Comparison of ENCODE assay signal across 8 mouse cellular contexts in the genomic region with DNA sequence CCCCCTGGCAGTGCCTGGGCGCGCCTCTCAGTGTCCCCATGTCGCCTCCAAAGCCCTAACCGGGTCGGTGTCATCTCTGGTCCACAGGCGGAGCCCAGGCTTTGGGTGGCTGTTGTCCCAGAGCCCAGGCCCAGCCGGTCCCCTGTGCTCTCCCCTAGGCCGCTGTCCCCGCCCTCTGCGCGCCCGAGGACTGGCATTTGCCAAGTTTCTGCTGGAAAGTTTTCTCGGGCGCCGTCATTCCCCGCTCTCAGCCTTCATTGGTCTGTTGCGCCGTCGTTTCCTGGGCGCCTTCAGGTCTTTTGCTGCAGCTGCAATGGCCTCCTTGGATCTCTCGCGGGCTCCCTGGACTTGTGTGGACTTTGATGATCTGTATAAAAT. TPM values are rescaled to one million over a fixed set of nuclear protein-coding genes. Genes with fewer than 3 reads are reported as not detected.
DNase-seq lines count a peak whose midpoint lies in the region; ATAC-seq lines count a peak whose summit lies in the region.

No protein-coding gene starts in this region.

- peak; percentile 96 for DNase-seq in adrenal gland, adult 2 months
- peak; percentile 89 for DNase-seq in embryo, embryonic 11 days
- DNase-seq in gastrocnemius, postnatal 14 days, result peak; percentile 91
- no peak for DNase-seq in intestine, embryonic 14.5 days (ENCODE audit: low spot score)
- peak; percentile 63 to 65 for DNase-seq in left cerebral cortex, postnatal 14 days (ENCODE audit: low spot score in 2 of 2)
- peak; percentile 81 for DNase-seq in mesoderm, embryonic 11.5 days (ENCODE audit: low read depth, low spot score)
- peak; percentile 48 to 64 for DNase-seq in right cerebral cortex, postnatal 36 days (ENCODE audit: low spot score in 2 of 2)

- no peaks in the 10 kb centered on the region for H3K36me3 ChIP-seq in intestine, embryonic 14.5 days (ENCODE audit: control insufficient read depth, insufficient read depth, low read length)

- H3K27ac ChIP-seq in intestine, embryonic 14.5 days (ENCODE audit: low read depth), result peak overlapping the region; percentile 100

- peak overlapping the region; percentile 99 for H3K9ac ChIP-seq in intestine, embryonic 14.5 days (ENCODE audit: low read length)

- no peaks in the 10 kb centered on the region; the same call in 1 of the 2 replicates for H3K9me3 ChIP-seq in intestine, embryonic 14.5 days (ENCODE audit: control insufficient read depth, low read length)

- peak; percentile 88 for ATAC-seq in intestine, embryonic 14.5 days (replicated peaks; ENCODE audit: low FRiP score, low TSS enrichment, low read depth)
- ATAC-seq in erythroid progenitor cell, adult 5-6 weeks (replicated peaks; ENCODE audit: low FRiP score, poor library complexity, severe bottlenecking), result no peak

- intact Hi-C loops in gastrocnemius, postnatal 14 days (cut with DNase I; ENCODE audit: low total_unique reads), result no loop called here
- intact Hi-C loops in left cerebral cortex, postnatal 14 days (cut with DNase I), result no loop called here

- peak overlapping the region; percentile 62 for H3K4me3 ChIP-seq in intestine, embryonic 14.5 days (ENCODE audit: low read depth, low read length)

- H3K4me1 ChIP-seq in intestine, embryonic 14.5 days (replicated peaks; ENCODE audit: control insufficient read depth, insufficient read depth, low read length), result peaks cover 16% of the 10 kb centered on the region

- peak overlapping the region; percentile 74 for H3K4me2 ChIP-seq in intestine, embryonic 14.5 days (ENCODE audit: low read length)

- WGBS in intestine, embryonic 14.5 days, result 1% methylated on average over 22 of the region's 22 CpGs

- H3K27me3 ChIP-seq in intestine, embryonic 14.5 days (replicated peaks; ENCODE audit: control insufficient read depth, insufficient read depth, low read length), result no peaks in the 10 kb centered on the region

RNA-seq across cellular contexts. Expression of gene Parva, which starts 0.8 kb away (rescaled TPM):
- 10 to 100 TPM; 87.9 to 93.4 TPM for total RNA-seq in adrenal gland, adult 2 months (2021)
- 20.0 and 32.7 TPM in 2 replicates for polyA plus RNA-seq in adrenal gland, adult 2 months (2012; rRNA removed)
- total RNA-seq in gastrocnemius, postnatal 14 days (2021), result 10 to 100 TPM; 36.1 to 41.5 TPM
- polyA plus RNA-seq in intestine, embryonic 14.5 days (2014; fragmentation: Nextera tagmentation; extraction: Ambion mirVana), result 102 and 114 TPM in 2 replicates
- 10 to 100 TPM; 48.0 to 51.9 TPM for total RNA-seq in left cerebral cortex, postnatal 14 days (2021)
- total RNA-seq in erythroid progenitor cell, adult 5-6 weeks (2015; ENCODE audit: low replicate concordance), result 0.84 TPM in 1 of 2 replicates, not detected in the other
- not detected in 2 replicates for total RNA-seq in erythroid progenitor cell, adult 5-6 weeks (2017; ENCODE audit: low replicate concordance)

Comparison
In these comparisons a context has a peak if more than half of its experiments do, and no peak if none do; other contexts are left out.
1. RNA of gene Parva, which starts 0.8 kb away (total RNA-seq): 87.9 to 93.4 TPM in adrenal gland, adult 2 months, 48.0 to 51.9 TPM in left cerebral cortex, postnatal 14 days and 36.1 to 41.5 TPM in gastrocnemius, postnatal 14 days; 0.84 TPM in erythroid progenitor cell, adult 5-6 weeks; every median in the first group is over 10 times any median in the second.